Mouse (Mus musculus) CD8-positive naive resting alpha-beta T cell, adult 2 months (primary cell): ENCODE results near the gene Tmem131.

ENCODE experiments used
- DNase-seq, 2 experiments: peaks; one replicate each; pipeline ENCODE4 v3.0.0; 2022; ENCODE audit warnings: low read depth in 2 of 2, low spot score in 2 of 2

Tmem131 gene

DNA sequence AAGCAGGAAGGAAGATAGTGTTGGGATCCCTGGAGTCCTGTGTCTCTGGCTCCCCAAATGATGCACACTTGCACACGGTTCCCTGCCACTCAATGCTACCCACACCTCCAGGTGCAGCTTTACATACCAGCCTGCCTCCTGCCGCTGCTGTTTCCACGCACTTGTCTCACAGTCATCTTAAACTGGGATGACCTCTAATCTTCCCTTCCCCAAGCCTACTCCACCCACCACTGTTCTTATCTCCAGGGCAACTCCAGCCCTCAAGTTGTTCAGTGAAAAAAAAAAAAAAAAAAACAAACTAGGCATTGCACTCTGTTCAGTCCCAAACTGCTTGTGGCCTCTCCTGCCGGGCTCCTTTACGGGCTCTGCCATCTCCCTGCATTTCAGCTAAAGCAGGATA, at the start of gene Tmem131:
Tmem131 (minus strand) TSS at position 14 of the 400 bp plus-strand sequence.
- DNase-seq: no peak

GRCm38 (mm10) chr1:36988561-36988960, 45.1 kb upstream of the Tmem131 start:
- DNase-seq: no peak

DNA sequence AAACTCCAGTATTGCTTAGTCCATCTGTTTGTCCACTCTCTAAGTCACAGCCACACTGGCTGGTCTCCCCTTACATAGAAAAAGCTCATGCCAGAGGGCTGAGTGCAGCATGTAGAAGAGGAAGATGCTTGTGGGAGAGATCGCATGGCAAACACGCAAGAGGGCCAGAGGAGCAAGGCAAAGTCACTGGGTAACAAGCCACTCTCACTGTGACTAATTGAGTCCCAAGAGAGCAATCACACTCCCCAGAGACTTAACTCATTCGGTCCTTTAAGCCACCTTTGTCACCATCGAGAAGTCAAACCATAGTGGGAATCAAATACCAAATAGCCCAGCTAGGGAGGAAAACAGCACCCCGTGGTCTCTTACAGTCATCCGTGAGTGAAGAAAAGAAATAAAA, 44.7 kb upstream of the Tmem131 start:
- DNase-seq: no peak

DNA sequence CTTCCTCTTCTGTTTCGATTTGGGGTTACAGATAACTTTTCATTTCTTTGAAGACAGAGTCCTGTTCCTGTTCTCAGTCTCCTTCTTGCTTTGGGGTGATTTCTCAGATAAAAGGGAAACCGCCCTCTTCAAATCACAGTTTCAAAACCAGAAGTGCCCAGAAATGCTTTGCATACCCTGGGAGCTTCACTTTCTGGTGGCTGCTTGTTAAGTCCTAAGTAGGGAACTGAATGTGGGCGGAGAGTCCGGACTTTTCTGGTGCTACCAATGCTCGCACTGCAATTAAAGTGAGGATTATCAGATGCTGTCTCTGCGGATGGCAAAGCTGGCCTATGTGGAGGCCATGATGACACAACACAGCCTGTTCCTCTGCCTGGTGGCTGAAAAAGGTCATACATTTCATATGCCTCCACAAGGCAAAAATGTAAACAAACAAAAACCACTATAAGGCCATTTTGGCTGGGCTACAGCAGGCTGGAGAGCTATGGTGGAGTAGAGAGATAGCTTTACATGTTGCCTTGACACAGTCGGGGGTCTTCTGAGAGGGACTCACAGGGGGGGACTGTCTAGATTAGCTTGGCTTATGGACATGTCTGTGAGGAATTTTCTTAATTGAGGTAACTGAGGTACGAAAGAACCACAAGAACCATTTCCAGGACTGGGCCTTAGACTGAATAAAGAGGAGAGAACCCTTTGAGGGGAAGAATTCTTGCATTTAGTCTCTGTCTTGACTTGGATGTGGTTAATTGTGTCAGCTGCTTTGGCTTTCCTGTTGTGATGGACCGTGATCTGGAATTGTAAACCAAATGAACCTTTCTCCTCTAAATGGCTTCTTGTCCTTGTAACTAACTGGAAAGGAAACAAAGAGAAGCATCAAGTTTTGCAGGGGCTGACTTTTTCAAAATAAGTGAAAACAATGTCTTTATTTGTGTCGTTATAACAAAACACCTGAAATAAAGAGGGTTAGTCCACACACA, 44.0 kb upstream of the Tmem131 start:
- DNase-seq: no peak

- no peak for DNase-seq
Observed at GRCm38 (mm10) chr1:36986396-36987160, 43.1 kb upstream of the Tmem131 start.

- DNase-seq: no peak
Observed at GRCm38 (mm10) chr1:36985896-36986295, 42.4 kb upstream of the Tmem131 start.

- DNase-seq: no peak
Observed at GRCm38 (mm10) chr1:36984406-36984805, 40.9 kb upstream of the Tmem131 start.

DNA sequence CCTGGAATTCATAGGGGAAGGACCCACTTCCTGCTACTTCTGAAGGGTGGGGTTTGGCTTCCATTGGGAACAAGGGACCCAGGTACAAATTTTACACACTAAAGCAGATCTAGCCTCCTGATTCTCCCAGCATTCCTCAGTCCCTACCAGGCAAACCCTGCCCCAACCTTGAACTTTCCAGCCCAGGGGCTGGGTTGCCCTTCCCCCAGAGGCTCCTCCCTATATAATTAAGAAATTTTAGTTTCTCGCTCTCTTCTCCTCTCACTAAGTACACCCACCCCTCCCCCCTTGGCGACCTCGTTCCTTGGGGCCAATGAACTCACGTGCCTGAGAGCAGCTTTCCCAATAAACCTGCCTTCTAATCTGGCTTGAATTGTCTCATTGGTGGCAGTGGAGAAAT, 40.3 kb upstream of the Tmem131 start:
- no peak for DNase-seq

DNA sequence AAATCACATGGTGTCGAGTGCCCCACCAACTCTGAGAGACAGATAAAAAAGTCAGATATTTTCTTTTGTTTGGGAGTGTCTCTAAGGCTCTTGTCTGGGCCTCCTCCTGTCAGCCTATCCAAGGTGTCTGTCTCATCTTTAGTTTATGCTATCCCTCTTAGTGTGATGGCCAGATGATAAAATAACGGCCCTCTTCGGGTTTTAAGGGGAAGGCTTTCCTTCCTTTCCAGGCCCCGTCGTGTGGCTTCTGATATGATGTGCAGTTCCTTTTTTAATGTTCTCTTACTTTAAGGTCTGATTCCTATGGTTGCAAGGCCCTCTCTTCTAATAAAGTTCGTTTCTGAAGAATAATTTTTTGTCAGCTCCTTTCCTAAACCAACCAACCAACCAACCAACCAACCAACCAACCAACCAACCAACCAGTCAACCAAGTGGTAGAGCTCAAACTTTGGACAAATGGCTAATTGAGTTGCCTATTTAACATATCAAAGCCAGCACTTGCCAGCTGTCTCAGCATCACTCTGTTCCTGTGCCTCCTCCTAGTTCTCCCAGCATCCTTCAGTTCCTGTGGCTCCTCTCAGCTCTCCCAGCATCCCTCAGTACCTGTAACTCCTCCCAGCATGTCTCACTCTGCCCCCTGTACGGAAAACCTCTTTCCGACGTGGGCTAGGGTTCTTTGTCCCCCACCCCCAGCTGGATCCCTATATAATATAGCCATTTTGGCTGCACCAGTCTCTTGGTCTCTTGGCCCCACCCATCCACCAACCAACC, 38.9 kb upstream of the Tmem131 start:
- no peak for DNase-seq

- no peak for DNase-seq
Observed at GRCm38 (mm10) chr1:36976770-36977169, 33.3 kb upstream of the Tmem131 start.

DNA sequence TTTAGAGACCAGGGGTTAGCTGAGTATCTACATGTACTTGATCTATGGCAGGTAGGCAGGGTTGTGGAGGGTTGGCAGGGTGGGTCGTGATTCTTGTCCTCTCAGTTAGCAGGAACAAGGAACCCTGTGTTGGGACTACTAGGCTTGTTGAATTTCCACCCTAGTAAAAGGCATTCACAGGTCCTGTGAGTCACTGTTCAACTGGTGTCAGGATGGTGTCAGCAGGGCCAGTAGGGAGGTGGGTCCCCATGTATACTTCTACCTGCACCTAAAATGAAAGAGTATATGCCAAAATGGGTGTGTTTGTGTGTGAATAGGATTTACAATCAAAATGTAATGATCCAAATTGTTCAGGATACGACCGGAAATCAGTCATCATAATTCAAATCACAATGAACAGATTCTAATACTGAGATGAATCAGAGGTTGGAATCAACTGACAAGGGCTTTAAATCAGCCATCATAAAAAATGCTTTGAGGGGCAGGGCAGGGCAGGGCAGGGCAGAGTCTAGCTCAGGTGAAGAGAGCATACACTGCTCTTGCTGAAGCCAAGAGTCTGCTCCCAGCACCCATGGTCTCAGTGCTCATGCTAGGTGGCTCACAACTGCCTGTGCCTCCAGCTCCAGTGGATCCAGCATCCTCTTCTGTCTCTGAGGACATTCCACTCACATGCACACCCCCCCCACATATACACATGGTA, 27.6 kb upstream of the Tmem131 start:
- no peak for DNase-seq

DNA sequence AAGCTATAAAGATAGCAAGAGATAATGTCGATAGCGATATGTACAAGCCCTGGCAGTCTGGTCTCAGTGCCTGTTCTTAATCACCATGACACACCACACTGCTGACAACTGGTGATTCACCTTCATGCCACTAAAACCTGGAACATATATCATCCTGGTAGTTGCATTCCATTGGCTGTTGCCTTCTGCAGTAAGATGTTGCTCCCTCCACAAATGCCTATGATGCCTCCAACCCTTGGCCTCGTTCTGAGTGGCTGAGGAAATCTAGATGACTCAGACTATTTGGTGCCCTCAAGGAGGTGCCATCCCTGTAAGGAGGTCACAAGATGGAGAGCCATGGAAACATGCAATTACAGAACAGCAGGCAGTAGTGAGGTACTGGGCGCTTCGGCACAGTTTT, 22.4 kb upstream of the Tmem131 start:
- no peak for DNase-seq

DNA sequence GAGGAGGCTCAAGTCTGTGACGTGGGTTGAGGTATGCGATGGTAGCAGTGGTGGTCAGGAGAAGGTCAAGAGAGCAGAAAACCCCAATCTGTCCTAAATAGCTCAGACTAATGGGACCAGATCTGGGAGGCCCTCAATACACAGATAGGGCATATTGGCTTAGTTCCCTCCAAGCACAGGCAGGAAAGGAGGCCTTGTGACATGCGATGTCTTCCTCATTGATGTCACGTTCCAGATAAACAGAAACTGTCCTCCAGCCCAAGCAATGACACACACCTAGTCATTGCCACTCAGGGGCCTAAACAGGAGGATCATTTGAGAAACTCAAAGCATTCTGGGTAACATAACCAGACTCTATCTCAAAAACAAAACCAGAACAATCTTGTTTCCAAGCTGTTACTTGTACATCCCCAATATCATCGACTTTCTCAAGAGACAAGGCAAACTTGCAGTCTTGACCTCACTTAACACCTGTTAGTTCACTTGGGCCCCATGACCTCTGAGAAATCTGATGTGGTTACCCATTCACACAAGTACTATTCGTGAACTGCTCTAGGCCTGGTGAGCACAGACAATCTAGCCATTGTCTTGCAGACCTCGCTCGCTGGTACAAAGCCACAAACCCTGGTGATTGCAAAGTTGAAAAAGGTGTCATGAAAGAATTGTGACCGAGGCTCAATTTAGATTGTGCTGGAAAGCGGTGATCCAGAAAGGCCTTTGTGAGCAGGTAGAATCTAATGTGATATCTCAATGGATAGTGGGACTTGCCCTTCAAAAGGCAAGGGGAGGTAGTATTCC, 19.1 kb upstream of the Tmem131 start:
- DNase-seq: no peak

DNA sequence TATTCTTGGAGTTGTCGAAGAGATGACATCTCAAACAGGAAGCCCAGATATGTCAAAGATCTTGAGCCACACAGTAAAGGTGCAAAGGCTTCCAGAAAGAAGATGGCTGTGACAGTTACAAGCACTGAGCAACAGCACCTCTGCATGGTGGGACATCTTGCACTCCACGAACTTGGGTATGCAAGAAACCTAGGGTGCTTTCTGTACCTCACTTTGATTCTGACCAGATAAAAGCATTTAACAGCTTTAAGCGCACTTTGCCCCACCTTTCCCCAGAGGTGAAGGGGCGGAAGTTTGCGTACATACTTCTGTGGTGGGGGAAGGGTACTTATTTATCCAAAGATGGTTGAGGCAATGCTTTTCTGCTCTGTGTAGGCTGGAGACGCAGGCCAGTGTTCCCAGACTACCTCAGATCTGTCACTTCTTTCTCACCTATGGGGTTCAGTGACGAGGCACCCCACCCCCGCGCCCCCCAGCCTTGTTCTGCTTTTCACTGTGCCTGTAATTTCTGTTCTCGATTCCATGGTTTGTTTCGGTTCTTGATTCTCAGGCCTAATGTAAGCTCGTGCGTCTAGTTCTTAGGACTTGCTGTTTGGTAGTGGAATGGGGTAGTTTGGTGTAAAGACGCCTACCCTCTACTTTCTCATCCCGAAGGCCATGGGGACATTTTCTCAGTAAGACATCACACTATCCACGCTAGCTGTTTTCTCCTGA, 17.2 kb upstream of the Tmem131 start:
- peak; percentile 43 to 53 for DNase-seq

DNA sequence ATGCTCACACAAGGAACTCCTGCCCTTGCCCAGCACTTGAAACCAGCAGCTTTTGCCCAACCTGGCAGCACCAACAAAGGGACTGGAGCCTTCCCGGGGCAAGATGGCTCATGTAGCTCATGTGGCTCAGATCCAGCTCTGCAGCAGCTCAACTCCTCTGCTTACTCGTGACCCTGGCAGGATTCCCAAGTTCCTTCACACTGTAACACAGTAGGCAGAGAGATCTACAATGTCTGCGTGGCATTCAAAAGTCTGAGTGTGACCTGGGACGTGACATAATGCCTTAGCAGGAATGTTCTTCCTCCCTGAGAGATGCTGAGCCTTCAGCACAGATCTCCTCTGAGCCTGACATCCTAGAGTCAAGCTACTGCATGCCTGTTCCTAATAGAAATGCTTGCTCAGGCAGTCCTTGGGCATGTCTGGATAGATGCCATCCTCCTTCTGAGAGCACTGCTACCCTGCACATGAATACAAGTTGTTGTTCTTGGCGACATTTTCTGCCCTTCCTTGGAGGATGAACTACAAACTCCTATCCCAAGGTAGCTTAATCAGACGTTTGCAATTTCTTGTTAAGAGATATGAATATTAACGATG, 6.2 kb upstream of the Tmem131 start:
- no peak for DNase-seq

- DNase-seq: no peak
Observed at GRCm38 (mm10) chr1:36947448-36947847, 4.0 kb upstream of the Tmem131 start.

DNA sequence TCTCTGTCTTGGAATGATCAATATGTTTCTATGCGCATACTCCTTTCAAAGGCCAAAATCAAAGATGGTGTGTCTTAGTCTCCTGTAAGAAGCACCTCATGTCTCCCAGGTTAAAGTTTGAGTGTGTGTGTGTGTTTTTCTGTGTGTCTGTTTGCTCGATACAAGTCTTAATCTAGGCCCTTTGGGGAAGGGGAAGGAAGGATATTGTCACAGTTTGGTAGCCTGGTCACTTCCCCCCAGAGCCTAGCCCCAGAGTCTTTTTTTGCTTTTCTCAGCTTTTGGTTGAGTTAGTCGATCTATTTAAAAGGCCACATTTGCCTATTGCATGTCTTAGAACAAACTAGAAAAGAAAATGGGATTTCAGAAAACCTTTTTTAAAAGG, 3.1 kb downstream of the Tmem131 start:
- no peak for DNase-seq

GRCm38 (mm10) chr1:36939506-36940380, 3.7 kb downstream of the Tmem131 start:
- DNase-seq: peak; percentile 77 to 84
